Mouse (Mus musculus): ENCODE measurements around the gene Ebf1. TPM values are rescaled to one million over a fixed set of nuclear protein-coding genes. Genes with fewer than 3 reads are reported as not detected.

Gene Ebf1
- polyA plus RNA-seq, 1 experiment, result 0.38 TPM

- Histone ChIP-seq H3K9me3 (no peaks in the 10 kb centered on the region), H3K4me1 (no peaks in the 10 kb centered on the region), H3K36me3 (replicated peaks; ENCODE audit: low read length) (no peaks in the 10 kb centered on the region), H3K4me3 (replicated peaks) (no peak overlapping the region), H3K27me3 (replicated peaks) (peaks cover 14% of the 10 kb centered on the region)
- TF ChIP-seq GATA1 (IDR thresholded peaks at IDR 0.05; ENCODE audit: borderline replicate concordance, low read length), result no peak
- no peak for TF ChIP-seq FLI1 (IDR thresholded peaks at IDR 0.05; ENCODE audit: low read length)
Observed at GRCm38 (mm10) chr11:44628412-44628811, 11.3 kb downstream of the Ebf1 start.

GRCm38 (mm10) chr11:44632064-44632968, 15.2 kb downstream of the Ebf1 start:
- Histone ChIP-seq H3K4me3 (replicated peaks) (no peak overlapping the region), H3K36me3 (replicated peaks; ENCODE audit: low read length) (no peaks in the 10 kb centered on the region), H3K9me3 (no peaks in the 10 kb centered on the region), H3K27me3 (replicated peaks) (peaks cover 3% of the 10 kb centered on the region), H3K4me1 (no peaks in the 10 kb centered on the region)
- TF ChIP-seq GATA1 (IDR thresholded peaks at IDR 0.05; ENCODE audit: borderline replicate concordance, low read length) (no peak), FLI1 (IDR thresholded peaks at IDR 0.05; ENCODE audit: low read length) (no peak)

GRCm38 (mm10) chr11:44633001-44633693, 16.0 kb downstream of the Ebf1 start:
- no peaks in the 10 kb centered on the region for H3K9me3 ChIP-seq
- peaks cover 6% of the 10 kb centered on the region for H3K27me3 ChIP-seq (replicated peaks)
- no peaks in the 10 kb centered on the region for H3K4me1 ChIP-seq
- no peak overlapping the region for H3K4me3 ChIP-seq (replicated peaks)
- no peaks in the 10 kb centered on the region for H3K36me3 ChIP-seq (replicated peaks; ENCODE audit: low read length)
- TF ChIP-seq GATA1 (IDR thresholded peaks at IDR 0.05; ENCODE audit: borderline replicate concordance, low read length), result no peak
- no peak for TF ChIP-seq FLI1 (IDR thresholded peaks at IDR 0.05; ENCODE audit: low read length)

- Histone ChIP-seq H3K36me3 (replicated peaks; ENCODE audit: low read length) (no peaks in the 10 kb centered on the region), H3K4me1 (no peaks in the 10 kb centered on the region), H3K27me3 (replicated peaks) (peaks cover 10% of the 10 kb centered on the region), H3K4me3 (replicated peaks) (no peak overlapping the region), H3K9me3 (no peaks in the 10 kb centered on the region)
- TF ChIP-seq FLI1 (IDR thresholded peaks at IDR 0.05; ENCODE audit: low read length) (no peak), GATA1 (IDR thresholded peaks at IDR 0.05; ENCODE audit: borderline replicate concordance, low read length) (no peak)
Observed at GRCm38 (mm10) chr11:44634552-44635193, 17.6 kb downstream of the Ebf1 start.

- Histone ChIP-seq H3K36me3 (replicated peaks; ENCODE audit: low read length) (no peaks in the 10 kb centered on the region), H3K27me3 (replicated peaks) (peaks cover 11% of the 10 kb centered on the region), H3K4me1 (no peaks in the 10 kb centered on the region), H3K4me3 (replicated peaks) (no peak overlapping the region), H3K9me3 (no peaks in the 10 kb centered on the region)
- TF ChIP-seq FLI1 (IDR thresholded peaks at IDR 0.05; ENCODE audit: low read length), result no peak
- TF ChIP-seq GATA1 (IDR thresholded peaks at IDR 0.05; ENCODE audit: borderline replicate concordance, low read length), result no peak
Observed at GRCm38 (mm10) chr11:44636241-44636640, 19.1 kb downstream of the Ebf1 start.

GRCm38 (mm10) chr11:44638193-44638754, 21.2 kb downstream of the Ebf1 start:
- Histone ChIP-seq H3K27me3 (replicated peaks) (peaks cover 15% of the 10 kb centered on the region), H3K4me1 (no peaks in the 10 kb centered on the region), H3K4me3 (replicated peaks) (no peak overlapping the region), H3K9me3 (no peaks in the 10 kb centered on the region), H3K36me3 (replicated peaks; ENCODE audit: low read length) (no peaks in the 10 kb centered on the region)
- TF ChIP-seq FLI1 (IDR thresholded peaks at IDR 0.05; ENCODE audit: low read length), result no peak
- TF ChIP-seq GATA1 (IDR thresholded peaks at IDR 0.05; ENCODE audit: borderline replicate concordance, low read length), result no peak

- no peak for TF ChIP-seq FLI1 (IDR thresholded peaks at IDR 0.05; ENCODE audit: low read length)
- TF ChIP-seq GATA1 (IDR thresholded peaks at IDR 0.05; ENCODE audit: borderline replicate concordance, low read length), result no peak
- Histone ChIP-seq H3K4me3 (replicated peaks) (no peak overlapping the region), H3K9me3 (no peaks in the 10 kb centered on the region), H3K36me3 (replicated peaks; ENCODE audit: low read length) (no peaks in the 10 kb centered on the region), H3K4me1 (no peaks in the 10 kb centered on the region), H3K27me3 (replicated peaks) (peaks cover 15% of the 10 kb centered on the region)
Observed at GRCm38 (mm10) chr11:44641496-44641895, 24.4 kb downstream of the Ebf1 start.

- no peaks in the 10 kb centered on the region for H3K4me1 ChIP-seq
- no peak overlapping the region for H3K4me3 ChIP-seq (replicated peaks)
- no peaks in the 10 kb centered on the region for H3K36me3 ChIP-seq (replicated peaks; ENCODE audit: low read length)
- no peaks in the 10 kb centered on the region for H3K9me3 ChIP-seq
- TF ChIP-seq GATA1 (IDR thresholded peaks at IDR 0.05; ENCODE audit: borderline replicate concordance, low read length) (no peak), FLI1 (IDR thresholded peaks at IDR 0.05; ENCODE audit: low read length) (no peak)
- no peaks in the 10 kb centered on the region for H3K27me3 ChIP-seq (replicated peaks)
Observed at GRCm38 (mm10) chr11:44654340-44655019, 37.4 kb downstream of the Ebf1 start.

- Histone ChIP-seq H3K4me1 (no peaks in the 10 kb centered on the region), H3K9me3 (no peaks in the 10 kb centered on the region), H3K36me3 (replicated peaks; ENCODE audit: low read length) (no peaks in the 10 kb centered on the region), H3K4me3 (replicated peaks) (no peak overlapping the region), H3K27me3 (replicated peaks) (no peaks in the 10 kb centered on the region)
- TF ChIP-seq GATA1 (IDR thresholded peaks at IDR 0.05; ENCODE audit: borderline replicate concordance, low read length), result no peak
- TF ChIP-seq FLI1 (IDR thresholded peaks at IDR 0.05; ENCODE audit: low read length), result no peak
Observed at GRCm38 (mm10) chr11:44655468-44655867, 38.4 kb downstream of the Ebf1 start.
